Mouse (Mus musculus) heart, adult 2 months (tissue): ENCODE results near the gene Clcnka.

Experiments
- CTCF ChIP-seq: fragments of 200-600 bp; IDR thresholded peaks from 2 replicates; pipeline ENCODE4 v1.8.1; 2022; ENCODE audit warnings: antibody characterized with exemption, mild to moderate bottlenecking, moderate library complexity
- EP300 ChIP-seq: fragments of 200-500 bp; IDR thresholded peaks from 2 replicates; pipeline ENCODE4 v1.6.1; 2011; ENCODE audit warnings: low read depth, low read length, control low read depth; ENCODE audit not compliant: insufficient read depth

DNA sequence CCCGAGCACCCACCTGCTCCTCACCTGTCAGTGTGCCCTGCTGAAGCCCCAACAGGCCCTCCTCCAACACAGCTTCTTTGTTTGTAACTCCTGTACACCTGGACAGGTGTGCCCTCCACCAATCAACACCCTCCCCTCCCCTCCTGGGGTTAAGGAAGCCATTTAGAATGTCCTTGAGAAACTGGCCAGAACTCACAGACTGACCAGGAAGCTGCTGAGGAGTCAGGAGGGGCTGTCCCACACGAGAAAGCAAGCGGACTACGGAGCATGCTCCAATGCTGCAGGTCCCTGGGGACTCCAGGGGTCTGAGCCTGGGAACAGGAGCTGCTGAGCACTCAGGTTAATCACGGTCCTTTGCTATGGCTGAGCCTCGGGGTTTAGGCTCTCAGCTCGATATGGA is 17.4 kb upstream of the Clcnka start, which contains the start of gene Clcnkb:
- TF ChIP-seq CTCF (no peak), EP300 (no peak)
